Mouse (Mus musculus) MEL-GATA-1-ER (cell line): ENCODE data around the gene Neo1.
"Not testable (repeated sequence)": the region's sequence is repeated elsewhere in the genome, so short reads cannot be mapped to it uniquely, and the experiment has no call there.

Source experiments
- DNase-seq: peaks from one replicate; pipeline ENCODE4 v3.0.0-alpha.2; 2012; ENCODE audit warnings: low read depth; ENCODE audit errors: extremely low read depth

The Neo1 gene

GRCm38 (mm10) chr9:59013365-59013764 is 22.9 kb downstream of the Neo1 start:
- no peak for DNase-seq

- no peak for DNase-seq
Observed at GRCm38 (mm10) chr9:58989255-58989928, 46.8 kb downstream of the Neo1 start.

GRCm38 (mm10) chr9:58979034-58979433 is 57.2 kb downstream of the Neo1 start:
- DNase-seq, result no peak

GRCm38 (mm10) chr9:58971154-58971553 is 65.1 kb downstream of the Neo1 start:
- not testable (repeated sequence) for DNase-seq

- DNase-seq, result no peak
Observed at GRCm38 (mm10) chr9:58967371-58967770, 68.9 kb downstream of the Neo1 start.

- DNase-seq, result no peak
Observed at GRCm38 (mm10) chr9:58955507-58955906, 80.7 kb downstream of the Neo1 start.

- not testable (repeated sequence) for DNase-seq
Observed at GRCm38 (mm10) chr9:58945910-58946309, 90.3 kb downstream of the Neo1 start.

GRCm38 (mm10) chr9:58934776-58935175 is 101.5 kb downstream of the Neo1 start:
- no peak for DNase-seq

GRCm38 (mm10) chr9:58928103-58928502 is 108.1 kb downstream of the Neo1 start:
- DNase-seq, result no peak

GRCm38 (mm10) chr9:58902869-58903585 is 133.2 kb downstream of the Neo1 start:
- peak; percentile 12 for DNase-seq

- DNase-seq, result no peak
Observed at GRCm38 (mm10) chr9:58899602-58900001, 136.6 kb downstream of the Neo1 start.

GRCm38 (mm10) chr9:58891840-58892640 is 144.2 kb downstream of the Neo1 start:
- DNase-seq, result no peak

- DNase-seq, result no peak
Observed at GRCm38 (mm10) chr9:58890893-58891292, 145.3 kb downstream of the Neo1 start.

GRCm38 (mm10) chr9:58889782-58890448 is 146.3 kb downstream of the Neo1 start:
- no peak for DNase-seq

- no peak for DNase-seq
Observed at GRCm38 (mm10) chr9:58882686-58883085, 153.6 kb downstream of the Neo1 start.

GRCm38 (mm10) chr9:58879836-58880235 is 156.4 kb downstream of the Neo1 start:
- DNase-seq, result no peak

GRCm38 (mm10) chr9:58876946-58877625 is 159.2 kb downstream of the Neo1 start:
- DNase-seq, result no peak

GRCm38 (mm10) chr9:58875439-58875838 is 160.8 kb downstream of the Neo1 start:
- no peak for DNase-seq

GRCm38 (mm10) chr9:58874354-58874753 is 161.9 kb downstream of the Neo1 start:
- no peak for DNase-seq

- DNase-seq, result peak; percentile 43
Observed at GRCm38 (mm10) chr9:58873541-58874324, 162.5 kb downstream of the Neo1 start.
